Mouse (Mus musculus) kidney, postnatal 36 days (tissue): ENCODE measurements at regions not wholly inside any gene's neighbourhood (a gene's known extent, or its start where the extent isn't known, plus 50 kb on each side); places are given as distances from the start of the nearest gene placed in this dataset.

Source experiments
- DNase-seq, 2 experiments: peaks; one replicate each; pipeline ENCODE4 v3.0.0; 2021 to 2022; ENCODE audit warnings: mixed read lengths in 2 of 2

DNA sequence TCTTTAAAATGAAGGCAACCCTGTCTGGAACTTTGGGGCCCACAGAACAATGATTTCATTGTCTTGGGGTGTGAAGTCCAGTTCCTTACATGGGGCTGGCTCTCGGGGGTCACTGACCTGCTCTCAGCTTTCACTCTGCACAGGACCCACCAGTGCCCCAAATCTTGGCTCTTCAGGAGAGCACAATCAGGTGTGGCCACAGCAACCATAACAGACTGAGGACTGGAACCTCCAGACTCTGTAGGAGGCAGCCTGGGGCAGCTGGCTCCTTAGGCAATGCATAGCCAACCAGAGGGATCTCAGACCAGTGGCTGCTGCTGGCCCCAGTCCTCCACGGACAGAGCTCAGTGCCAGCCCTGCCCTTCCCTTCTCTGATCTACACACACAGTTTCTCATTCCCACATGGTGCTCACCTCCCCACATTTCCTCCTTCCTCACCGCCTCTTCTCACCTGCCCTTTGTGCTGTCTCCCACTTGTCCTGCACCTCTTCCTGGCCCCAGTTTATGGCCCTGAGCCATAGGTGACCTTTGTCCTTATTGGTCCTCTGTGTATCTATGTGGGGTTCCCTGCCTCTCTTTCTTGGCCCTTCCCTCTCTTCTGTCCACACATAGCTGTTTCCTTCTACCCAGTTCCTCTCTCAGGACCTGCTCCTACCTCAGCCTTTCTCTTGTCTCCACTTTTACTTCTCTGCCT, 151.9 kb upstream of the Zmiz1 start:
- DNase-seq = no peak

DNA sequence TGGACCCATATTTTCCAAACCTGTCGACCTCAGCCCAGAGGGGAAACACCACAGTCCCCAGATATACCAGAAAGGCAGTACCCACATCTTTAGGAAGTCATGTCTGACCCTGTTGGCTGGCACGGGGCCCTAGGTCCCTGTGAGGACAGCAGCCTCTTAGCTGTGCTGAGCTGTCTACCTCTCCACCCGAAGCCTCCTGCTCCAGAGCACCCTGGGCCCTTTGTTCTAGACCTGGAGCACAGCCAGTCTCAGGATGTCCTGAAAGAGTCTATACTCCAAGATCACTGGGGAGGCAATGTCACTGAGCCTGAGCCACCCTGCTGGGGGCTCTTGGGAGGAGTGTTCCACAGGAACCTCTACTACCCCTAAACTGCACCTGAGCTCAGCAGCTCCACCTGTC, 150.9 kb upstream of the Zmiz1 start:
- peak in 1 of 2 experiments; percentile 47 for DNase-seq

DNA sequence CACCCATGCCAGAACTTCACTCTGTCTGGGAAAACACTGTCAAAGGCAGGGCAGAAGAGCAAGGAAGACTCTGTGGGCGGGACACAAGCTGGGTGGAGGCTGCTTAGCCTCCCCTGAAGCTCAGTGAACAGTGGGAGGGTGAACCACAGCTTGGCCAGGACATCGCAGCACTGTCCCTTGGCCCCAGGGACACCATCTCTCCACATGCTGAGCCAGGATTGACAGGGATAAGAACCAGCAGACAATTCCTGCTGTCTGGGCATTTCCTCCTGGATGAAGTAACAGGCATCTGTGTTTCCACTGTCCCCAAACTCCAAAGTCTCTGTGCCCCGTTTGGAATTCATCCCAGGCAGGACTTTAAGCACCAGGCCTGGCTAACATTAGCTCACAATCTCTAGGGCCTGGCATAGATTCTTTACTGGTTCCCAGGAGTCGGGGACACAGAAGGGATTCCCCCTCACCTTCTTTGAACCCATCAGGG, 148.3 kb upstream of the Zmiz1 start:
- DNase-seq = peak; percentile 41 to 66

GRCm38 (mm10) chr14:25311475-25311874, 147.5 kb upstream of the Zmiz1 start:
- no peak for DNase-seq

- peak; percentile 73 to 75 for DNase-seq
Observed at GRCm38 (mm10) chr14:25312135-25312534, 146.8 kb upstream of the Zmiz1 start.

- DNase-seq = no peak
Observed at GRCm38 (mm10) chr14:25312814-25313426, 146.1 kb upstream of the Zmiz1 start.

GRCm38 (mm10) chr14:25313693-25314240, 145.2 kb upstream of the Zmiz1 start:
- no peak for DNase-seq

DNA sequence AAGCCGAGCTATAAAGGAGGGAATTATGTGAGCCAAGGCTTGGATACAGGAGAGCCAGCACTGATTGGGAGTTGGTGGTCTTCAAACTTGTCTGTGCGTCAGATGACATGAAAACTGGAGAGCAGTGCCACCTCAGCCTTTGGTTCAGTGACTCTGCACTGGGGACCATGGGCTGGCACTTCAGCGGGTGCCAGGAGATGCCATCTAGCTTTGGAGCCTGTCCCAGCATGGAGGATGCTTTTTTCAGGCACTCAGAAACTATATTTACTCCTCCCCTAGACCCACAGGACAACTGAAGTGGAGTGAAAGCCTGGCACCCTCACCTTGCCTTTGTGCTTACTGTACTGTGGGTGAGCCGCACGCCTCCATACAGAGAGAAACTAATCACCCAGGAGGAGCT, 142.5 kb upstream of the Zmiz1 start:
- no peak for DNase-seq

DNA sequence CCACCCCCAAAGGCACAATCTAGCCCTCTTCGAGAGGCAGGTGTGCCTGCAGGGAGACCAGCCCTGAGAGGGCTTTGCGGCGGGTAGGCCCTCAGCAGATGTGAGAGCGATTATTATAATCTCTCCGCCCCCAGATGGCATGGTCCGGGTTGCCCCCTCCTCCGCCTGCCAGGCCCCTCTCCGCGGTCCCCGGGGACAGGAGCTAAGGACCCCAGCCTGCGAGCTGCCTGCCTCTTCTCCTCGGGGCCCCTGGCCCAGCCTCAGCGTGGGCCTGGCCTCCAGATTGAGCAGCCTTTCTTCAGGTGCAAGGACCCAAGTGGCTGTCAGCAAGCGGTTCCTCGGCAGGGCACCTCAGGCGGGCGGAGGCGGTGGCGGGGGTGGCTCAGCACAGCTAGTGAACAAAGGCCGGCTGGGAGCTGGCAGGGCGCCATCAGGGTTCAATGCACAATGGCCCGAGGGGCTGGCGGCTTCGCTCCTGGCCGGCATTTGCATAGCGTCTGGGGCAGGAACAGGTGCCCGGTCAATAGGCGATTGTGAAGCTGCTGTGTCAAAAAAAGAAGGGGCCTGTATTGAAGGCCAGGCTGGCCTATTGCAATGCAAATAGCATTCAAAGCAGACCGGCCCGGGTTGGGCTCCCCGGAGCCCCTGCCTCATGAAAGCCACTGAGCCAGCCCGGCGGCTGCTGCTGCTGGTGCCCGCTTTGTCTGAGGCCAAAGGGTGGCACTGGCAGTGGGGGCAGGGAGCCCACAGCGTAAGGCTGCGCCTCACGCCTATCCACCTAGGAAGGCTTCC, 141.1 kb upstream of the Zmiz1 start:
- DNase-seq = peak; percentile 95 to 98

GRCm38 (mm10) chr14:25318909-25319308, 140.1 kb upstream of the Zmiz1 start:
- no peak for DNase-seq

- DNase-seq = no peak
Observed at GRCm38 (mm10) chr14:25320141-25320540, 138.8 kb upstream of the Zmiz1 start.

GRCm38 (mm10) chr14:25323542-25324484, 135.2 kb upstream of the Zmiz1 start:
- no peak for DNase-seq

DNA sequence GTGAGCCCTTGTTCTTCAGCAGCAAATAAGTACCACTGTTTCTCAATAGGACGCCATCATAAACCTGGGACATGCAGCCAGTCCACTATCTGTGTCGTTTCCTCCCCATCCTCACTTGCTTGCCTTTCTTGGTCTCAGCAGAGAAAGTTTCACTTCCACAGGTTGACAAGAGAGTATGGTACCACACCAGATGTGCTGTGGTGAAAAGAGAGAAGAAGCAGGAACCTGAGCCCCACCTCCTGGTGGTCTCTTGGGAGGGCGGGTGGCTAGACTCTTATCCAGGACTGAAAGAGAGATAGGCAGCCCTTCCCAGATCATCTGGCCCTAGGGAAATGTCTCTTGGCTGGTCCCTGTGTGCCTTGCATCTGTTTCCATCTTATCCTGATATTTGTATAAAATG, 133.1 kb upstream of the Zmiz1 start:
- no peak for DNase-seq

DNA sequence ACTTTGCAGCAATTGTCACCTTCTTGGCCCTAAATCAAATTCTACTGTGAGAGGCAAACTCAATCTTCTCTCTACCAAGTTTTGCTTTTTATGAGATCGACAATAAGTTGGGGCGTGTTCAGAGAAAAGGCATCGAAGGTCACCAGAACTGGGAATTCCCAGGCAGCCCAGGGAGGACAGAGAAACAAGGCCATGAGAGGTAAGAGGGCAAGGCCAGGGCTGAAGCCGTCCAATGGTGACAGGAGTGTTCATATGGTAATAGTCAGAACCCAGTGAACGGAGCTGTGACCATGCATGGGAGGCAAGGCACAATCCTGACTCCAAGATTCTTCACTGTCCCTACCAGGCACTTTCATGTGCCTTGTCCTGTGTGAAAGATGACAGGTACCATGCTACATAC, 130.8 kb upstream of the Zmiz1 start:
- DNase-seq = no peak

DNA sequence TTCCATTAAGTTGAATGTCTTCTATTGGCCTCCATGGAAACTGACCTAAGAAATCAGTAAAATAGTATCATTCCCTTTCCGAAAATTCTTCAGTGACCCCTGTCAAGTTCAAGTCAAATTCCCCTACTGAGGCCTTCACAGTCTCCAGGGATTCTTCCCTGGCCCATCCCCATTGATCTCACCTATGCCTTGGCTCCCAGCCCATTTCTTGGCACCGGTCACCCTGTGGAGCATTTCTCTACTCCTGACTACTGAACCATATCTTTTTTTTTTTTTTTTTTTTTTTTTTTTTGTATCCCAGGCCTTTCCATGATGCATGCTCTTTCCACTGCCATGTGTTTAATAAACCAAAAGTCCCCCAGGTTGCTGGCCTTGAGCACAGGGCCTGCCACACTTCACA, 124.8 kb upstream of the Zmiz1 start:
- DNase-seq = peak; percentile 84 to 88

- DNase-seq = peak in 1 of 2 experiments; percentile 56
Observed at GRCm38 (mm10) chr14:25336875-25337274, 122.1 kb upstream of the Zmiz1 start.

DNA sequence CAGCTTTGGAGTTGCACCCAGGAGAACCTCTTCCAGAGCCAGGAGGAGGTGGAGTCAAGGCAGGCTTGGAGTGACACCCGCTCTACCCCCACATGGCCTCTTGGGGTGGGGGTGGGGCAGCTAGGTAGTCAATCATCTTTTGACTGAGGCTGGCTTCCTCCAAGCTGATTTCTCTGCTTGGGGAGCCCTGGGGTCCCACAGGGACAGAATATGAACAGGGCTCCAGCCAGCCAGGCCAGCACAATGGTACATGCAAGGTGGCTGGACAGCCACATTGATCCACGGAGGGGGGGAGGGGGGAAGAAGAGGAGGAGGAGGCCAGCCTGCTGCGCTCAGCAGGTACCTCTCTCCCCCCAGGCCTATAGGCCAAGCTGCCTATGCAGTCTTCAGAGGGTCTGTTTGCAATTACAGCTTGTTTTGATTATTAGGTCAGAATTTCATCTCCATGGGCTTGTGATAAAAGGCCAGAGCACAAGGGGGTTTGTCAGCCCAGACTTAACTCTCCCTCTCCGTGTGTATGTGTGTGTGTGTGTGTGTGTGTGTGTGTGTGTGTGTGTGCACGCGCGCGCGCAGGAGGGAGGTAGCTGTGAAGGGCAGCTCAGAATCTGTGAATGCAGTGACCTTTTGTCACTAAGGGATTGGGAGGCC, 120.5 kb upstream of the Zmiz1 start:
- peak; percentile 23 to 31 for DNase-seq

GRCm38 (mm10) chr14:25340845-25341244, 118.1 kb upstream of the Zmiz1 start:
- DNase-seq = no peak

- no peak for DNase-seq
Observed at GRCm38 (mm10) chr14:25341848-25342427, 117.0 kb upstream of the Zmiz1 start.

- DNase-seq = no peak
Observed at GRCm38 (mm10) chr14:25342865-25343565, 116.0 kb upstream of the Zmiz1 start.

DNA sequence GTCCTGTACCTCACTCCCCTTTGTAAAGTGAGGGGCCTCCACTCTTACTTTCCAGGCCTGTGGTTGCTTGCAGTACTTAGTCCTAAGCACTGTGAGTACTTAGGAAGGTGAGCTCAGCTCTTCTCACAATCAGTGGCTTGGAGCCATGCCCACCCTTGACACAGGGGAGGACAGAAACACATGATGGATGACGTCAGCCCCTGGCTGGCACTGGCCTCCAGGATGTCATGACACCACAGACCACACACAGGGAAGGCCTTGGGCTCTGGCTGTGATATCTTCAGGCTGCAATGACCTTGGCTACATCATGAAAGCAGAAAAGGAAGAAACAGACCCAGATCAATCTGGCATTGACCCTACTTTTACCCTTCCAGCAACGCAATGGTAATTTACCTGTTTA, 113.0 kb upstream of the Zmiz1 start:
- peak; percentile 51 to 54 for DNase-seq
